Mouse (Mus musculus) left cerebral cortex, postnatal 4 days (tissue): ENCODE measurements at regions not wholly inside any gene's neighbourhood (a gene's known extent, or its start where the extent isn't known, plus 50 kb on each side); places are given as distances from the start of the nearest gene placed in this dataset.

ENCODE experiments used
- DNase-seq: peaks from one replicate; pipeline ENCODE4 v3.0.0-alpha.2; 2022
- intact Hi-C: fragments of 180-260 bp; cut with DNase I; formaldehyde crosslinking; loops from one replicate; pipeline ENCODE4 v1.15.1; 2025

- no peak for DNase-seq
- intact Hi-C loops, result no loop called here
Observed at GRCm38 (mm10) chr1:122607309-122607708, 1039.5 kb upstream of the Ddx18 start.

GRCm38 (mm10) chr1:122575954-122576353, 1008.2 kb upstream of the Ddx18 start:
- intact Hi-C loops, result no loop called here

DNA sequence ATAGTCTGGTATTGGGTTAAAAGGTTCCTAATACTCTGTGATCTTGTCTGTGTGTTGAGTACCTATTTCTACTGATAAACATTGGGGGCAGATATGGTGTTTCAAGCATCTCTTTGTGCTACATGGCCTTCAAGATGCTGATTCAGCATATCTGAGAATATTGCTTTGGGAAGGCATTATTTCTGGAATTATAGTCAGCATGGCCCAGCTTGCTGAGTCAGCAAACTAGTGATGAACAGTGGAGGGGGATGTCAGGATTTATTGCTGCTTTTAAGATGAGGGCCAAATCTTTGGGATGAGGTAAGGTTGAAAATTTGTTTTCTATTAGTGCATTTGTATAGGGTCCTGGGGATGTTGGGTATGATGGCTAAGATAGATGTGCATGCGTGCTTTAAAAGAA, 983.8 kb upstream of the Ddx18 start:
- intact Hi-C loops, result no loop called here
- DNase-seq, result no peak

More at GRCm38 (mm10) chr1:122575954-122576353, 1008.2 kb upstream of the Ddx18 start:
- DNase-seq, result no peak

DNA sequence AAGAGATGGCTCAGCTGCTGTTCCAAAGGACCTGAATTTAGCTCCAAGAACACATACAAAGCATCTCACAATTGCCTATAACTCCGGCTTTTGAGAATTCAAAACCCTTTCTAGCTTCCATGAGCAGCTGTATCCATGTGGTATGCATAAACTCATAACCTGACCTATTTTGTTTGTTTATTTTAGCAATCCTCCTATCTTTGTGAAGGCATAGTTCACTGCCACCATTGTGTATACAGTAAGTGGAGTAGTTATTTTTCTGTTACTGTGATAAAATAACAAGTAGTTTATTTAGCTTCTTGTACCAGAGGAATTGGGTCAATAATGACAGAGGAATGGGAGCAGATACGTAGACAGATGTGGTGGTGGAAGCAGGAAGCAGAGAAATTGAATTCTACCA, 941.8 kb upstream of the Ddx18 start:
- DNase-seq, result no peak
- intact Hi-C loops, result no loop called here

DNA sequence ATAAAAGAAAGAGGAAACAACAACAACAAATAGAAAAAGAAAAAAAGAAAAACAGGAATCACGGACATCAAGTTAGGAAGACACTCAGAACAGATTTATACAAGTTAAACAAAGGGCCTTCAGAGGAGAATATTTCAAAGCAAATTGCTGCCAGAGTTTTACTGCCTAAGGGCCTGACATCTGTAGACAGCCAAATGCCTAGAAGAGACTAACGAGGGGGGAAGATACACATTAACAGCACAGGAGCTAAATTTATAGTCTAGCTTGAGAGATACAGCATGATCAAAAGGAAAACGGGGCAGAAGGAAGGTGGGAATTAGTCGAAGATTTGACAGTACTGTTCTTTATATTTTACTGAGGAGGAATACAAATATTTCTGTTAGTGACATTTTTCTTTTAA, 933.9 kb upstream of the Ddx18 start:
- no peak for DNase-seq
- intact Hi-C loops, result no loop called here

DNA sequence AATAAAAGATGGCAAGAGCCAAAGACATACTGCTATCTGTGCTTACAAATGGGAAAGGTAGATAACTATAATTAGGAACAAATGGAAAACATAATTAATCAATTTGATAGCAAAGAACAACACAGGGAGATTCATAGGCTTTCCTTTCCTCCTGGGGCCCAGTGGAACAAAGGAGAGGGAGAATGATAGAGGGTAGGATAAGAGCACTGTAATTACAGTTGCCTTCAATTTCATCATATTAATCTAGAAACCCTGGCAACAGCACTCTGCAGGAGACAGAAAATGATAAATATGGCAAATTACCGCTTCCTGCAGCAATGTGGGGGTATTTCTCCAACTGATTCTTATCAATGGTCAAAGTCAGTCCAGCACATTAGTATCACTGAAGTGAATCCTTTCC, 910.2 kb upstream of the Ddx18 start:
- DNase-seq, result no peak
- intact Hi-C loops, result no loop called here

- intact Hi-C loops, result no loop called here
- DNase-seq, result peak; percentile 69
Observed at GRCm38 (mm10) chr1:122463931-122464330, 896.1 kb upstream of the Ddx18 start.

GRCm38 (mm10) chr1:122459056-122459455, 891.3 kb upstream of the Ddx18 start:
- no peak for DNase-seq
- intact Hi-C loops, result no loop called here

- DNase-seq, result no peak
- intact Hi-C loops, result no loop called here
Observed at GRCm38 (mm10) chr1:122454881-122455280, 887.1 kb upstream of the Ddx18 start.

- peak; percentile 42 for DNase-seq
- intact Hi-C loops, result no loop called here
Observed at GRCm38 (mm10) chr1:122453617-122454016, 885.8 kb upstream of the Ddx18 start.

DNA sequence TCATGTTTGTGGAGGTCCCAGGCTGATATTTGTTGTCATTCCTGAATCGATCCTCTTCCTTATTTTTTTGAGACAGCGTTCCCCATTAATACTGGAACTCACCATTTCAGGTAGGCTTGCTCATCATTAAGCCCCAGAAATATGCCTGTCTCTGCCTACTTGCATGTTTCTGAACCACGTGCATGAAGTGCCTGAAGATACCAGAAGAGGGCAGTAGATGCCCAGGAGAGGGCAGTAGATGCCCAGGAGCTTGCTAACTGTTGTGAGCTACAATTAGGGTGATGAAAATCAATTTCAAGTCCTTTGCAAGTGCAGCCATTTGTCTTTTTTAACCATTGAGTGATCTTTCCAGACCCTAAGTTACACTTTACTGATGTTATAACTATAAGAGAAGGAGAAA, 871.6 kb upstream of the Ddx18 start:
- intact Hi-C loops, result no loop called here
- peak; percentile 10 for DNase-seq

DNA sequence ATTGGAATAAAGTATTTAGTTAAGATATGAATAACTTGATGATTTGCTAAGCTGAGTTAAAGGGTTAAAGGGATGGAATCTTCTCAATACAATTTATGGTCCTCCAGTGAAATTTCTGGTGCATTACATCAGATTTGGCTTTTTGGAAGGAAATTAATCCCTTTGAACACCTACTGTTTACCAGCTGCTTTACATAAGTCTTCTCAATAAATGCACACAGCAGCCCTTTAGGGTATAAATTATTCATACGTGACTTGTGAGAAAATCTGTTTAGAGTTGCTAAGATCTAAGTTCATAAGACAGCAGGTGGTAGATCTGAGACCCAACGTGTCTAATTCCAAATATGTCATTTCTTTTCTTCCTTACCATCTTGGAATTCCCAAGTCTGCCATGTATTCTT, 855.7 kb upstream of the Ddx18 start:
- intact Hi-C loops, result no loop called here
- DNase-seq, result no peak

DNA sequence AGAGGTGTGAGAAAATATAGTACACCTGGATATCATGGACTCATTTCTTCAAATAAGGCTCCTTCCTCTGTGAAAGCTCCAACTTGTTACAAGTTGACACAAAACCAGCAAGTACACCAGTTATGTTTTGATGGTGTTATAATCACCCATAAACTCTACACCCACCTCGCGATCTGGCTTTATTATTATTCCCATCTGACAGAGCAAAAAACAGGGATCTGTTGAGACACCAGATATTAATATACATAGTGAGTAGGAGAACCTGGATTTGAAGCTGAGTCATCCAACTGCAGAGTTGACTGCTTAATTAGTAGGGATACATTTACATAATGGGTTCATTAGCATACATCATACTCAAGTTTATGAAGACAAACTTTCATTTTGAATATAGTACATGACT, 828.6 kb upstream of the Ddx18 start:
- DNase-seq, result no peak
- intact Hi-C loops, result no loop called here

DNA sequence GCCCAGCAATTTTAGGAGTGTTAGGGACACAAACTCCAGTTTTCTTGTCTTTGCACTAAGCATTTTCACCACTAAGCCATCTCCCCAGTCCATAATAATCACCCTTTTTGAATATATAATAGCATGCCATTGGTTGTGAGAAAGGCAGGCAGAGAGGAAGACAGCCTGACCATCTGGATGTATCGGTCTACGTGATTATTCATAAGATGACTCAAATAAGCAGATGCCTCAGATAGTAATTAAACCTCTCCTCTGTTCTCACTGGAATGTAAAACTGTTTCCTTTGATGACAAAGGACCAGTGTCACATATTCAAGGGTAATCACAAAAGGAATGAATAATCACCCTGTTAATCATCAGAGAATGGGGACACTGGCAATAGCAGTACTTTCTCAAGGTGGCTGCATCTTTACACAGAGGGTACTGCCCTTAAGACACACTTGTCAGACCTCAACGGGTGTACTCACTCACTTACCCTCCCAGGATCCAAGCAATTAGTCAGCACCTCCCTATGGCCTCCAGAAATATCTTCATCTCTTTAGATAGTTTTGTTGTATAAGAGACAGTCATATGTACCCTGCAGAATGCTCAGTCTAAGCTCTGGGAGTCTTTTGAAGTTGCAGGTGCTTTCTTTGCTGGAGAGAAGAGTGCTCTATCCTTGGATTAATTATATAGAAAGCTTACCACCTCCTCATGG, 826.0 kb upstream of the Ddx18 start:
- intact Hi-C loops, result no loop called here
- DNase-seq, result no peak

- DNase-seq, result peak; percentile 97
- intact Hi-C loops, result no loop called here
Observed at GRCm38 (mm10) chr1:122357015-122357414, 789.2 kb upstream of the Ddx18 start.

DNA sequence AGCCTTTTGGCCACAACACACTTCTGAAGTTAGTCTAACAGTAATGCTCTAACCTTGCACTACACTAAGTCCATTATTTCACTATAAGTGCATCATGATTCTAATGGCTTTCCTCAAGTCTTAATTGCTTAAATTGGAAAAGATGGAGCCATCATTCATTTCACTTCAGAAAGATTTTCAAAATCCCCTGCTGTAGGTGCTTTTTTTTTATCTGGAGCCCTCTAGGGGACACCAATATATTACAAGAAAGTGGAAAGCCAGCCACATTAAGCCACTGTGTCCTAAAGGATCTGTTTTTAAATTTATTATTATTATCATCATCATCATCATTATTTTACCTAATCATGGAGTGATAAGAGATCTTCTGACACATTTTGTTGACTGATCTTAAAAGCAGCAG, 783.7 kb upstream of the Ddx18 start:
- no peak for DNase-seq
- intact Hi-C loops, result no loop called here

DNA sequence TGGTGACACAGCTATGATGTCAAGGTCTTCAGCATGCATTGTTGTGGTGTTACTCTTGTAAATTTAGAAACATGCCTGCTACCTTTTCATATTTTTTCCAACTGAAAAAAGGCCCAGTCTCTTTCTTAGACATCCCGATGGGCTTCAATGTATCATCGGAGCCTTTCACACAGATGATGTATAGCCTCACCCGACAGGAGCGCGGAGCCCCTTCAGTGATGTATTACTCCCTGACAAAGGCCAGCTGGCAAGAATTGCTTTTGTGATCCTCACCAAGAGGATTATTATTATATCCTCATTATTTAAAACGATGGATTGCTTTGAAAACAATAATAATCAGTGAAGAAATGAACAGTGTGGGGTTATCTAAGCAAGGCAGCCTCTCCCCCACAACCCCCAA, 765.5 kb upstream of the Ddx18 start:
- intact Hi-C loops, result no loop called here
- no peak for DNase-seq

DNA sequence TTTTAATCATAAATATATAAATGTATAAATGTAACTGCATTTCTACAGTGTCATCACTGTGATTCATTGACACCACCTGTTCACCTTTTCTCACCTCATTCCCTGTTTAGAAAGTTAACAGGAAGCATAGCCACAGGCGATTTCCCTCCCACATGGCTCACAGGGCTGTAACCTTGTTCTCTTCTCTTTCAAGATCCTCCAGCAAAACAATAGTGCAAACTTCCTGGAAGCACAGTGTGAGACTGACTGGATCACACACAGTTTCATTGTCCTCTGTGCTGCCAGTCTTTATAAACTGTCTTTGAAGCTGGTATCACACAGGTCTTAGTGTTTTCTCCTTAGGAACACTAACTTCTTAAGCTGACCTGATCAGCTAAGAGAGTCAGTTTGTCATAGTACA, 760.5 kb upstream of the Ddx18 start:
- DNase-seq, result no peak
- intact Hi-C loops, result no loop called here
